Comparison of ENCODE assay signal across 22 mouse cellular contexts in the genomic region with DNA sequence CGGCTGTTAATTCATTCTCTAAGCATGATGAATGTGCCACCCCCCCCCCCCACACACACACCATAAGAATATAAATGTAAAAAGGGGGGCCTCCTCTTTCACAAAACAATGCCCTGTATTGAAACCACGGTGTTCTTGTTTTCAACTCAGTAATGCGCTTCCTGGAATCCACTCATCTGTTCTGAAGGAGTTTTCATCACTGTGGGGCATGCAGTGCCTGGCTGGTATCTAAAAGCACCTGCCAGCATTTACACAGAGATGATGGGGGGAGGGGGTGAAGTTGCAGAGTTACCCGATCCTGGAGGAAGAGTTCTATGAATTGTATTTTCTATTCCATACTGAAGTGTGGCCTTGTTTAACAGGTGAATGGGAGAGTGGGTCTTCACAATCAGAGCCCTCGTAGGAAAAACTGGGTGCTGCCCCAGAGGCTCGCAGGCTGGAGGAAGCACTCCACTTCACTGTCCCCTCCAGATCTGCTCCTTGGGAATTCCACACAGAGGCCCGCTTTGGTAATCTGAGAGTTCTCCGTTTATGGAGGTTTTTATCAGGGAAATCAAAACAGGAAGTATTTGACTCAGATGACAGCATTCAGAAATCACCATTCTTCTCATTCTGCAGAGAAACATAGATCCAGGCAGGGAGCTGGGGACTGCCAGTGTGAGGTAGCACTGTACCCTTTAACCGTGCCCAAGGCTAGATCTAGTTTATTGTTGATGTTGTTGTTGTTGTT. TPM values are rescaled to one million over a fixed set of nuclear protein-coding genes. Genes with fewer than 3 reads are reported as not detected.
DNase-seq lines count a peak whose midpoint lies in the region; ATAC-seq and TF ChIP-seq lines count a peak whose summit lies in the region.
"Had no signal": no experiment of that assay in that cellular context is flagged by ENCODE, and none has a peak within 500 bp of the region (broad histone marks: within the 10 kb centered on the region; RNA-seq: fewer than 3 reads in every experiment).

No protein-coding gene starts in this region.

- no peak overlapping the region for H3K27ac ChIP-seq in embryonic facial prominence, embryonic 14.5 days (replicated peaks; ENCODE audit: low read depth, low read length)
- H3K27ac ChIP-seq in embryonic facial prominence, embryonic 10.5 days (replicated peaks), result no peak overlapping the region
- H3K27ac ChIP-seq in kidney, embryonic 16.5 days (ENCODE audit: low read length), result peak overlapping the region; percentile 82
- no peak overlapping the region for H3K27ac ChIP-seq in kidney, adult 2 months (ENCODE audit: insufficient read depth, low read depth, low read length)
- H3K27ac ChIP-seq in intestine, embryonic 16.5 days (ENCODE audit: low read length), result peak overlapping the region; percentile 77
- H3K27ac ChIP-seq: heart, adult 2 months; hindbrain, embryonic 12.5 days; limb, embryonic 12.5 days; liver, embryonic 12.5 days had no signal

- no peaks in the 10 kb centered on the region for H3K36me3 ChIP-seq in embryonic facial prominence, embryonic 14.5 days (ENCODE audit: control insufficient read depth, insufficient read depth, low read length)
- H3K36me3 ChIP-seq in embryonic facial prominence, embryonic 10.5 days (replicated peaks), result no peaks in the 10 kb centered on the region
- no peaks in the 10 kb centered on the region for H3K36me3 ChIP-seq in kidney, embryonic 16.5 days (ENCODE audit: insufficient read depth, low read length)
- H3K36me3 ChIP-seq in kidney, adult 2 months (ENCODE audit: control insufficient read depth, insufficient read depth, low read length), result no peaks in the 10 kb centered on the region
- no peaks in the 10 kb centered on the region for H3K36me3 ChIP-seq in intestine, embryonic 16.5 days (ENCODE audit: control insufficient read depth, insufficient read depth, low read length)
- H3K36me3 ChIP-seq: G1E; hindbrain, embryonic 12.5 days; limb, embryonic 12.5 days; liver, embryonic 12.5 days had no signal

- H3K4me3 ChIP-seq in embryonic facial prominence, embryonic 14.5 days (ENCODE audit: low read depth, low read length), result no peak overlapping the region
- H3K4me3 ChIP-seq in embryonic facial prominence, embryonic 10.5 days, result no peak overlapping the region
- no peak overlapping the region for H3K4me3 ChIP-seq in kidney, embryonic 16.5 days (ENCODE audit: low read length)
- H3K4me3 ChIP-seq in kidney, adult 2 months (ENCODE audit: insufficient read depth, low read depth, low read length), result no peak overlapping the region
- H3K4me3 ChIP-seq in intestine, embryonic 16.5 days (ENCODE audit: low read length), result no peak overlapping the region
- H3K4me3 ChIP-seq: heart, adult 2 months; hindbrain, embryonic 12.5 days; limb, embryonic 12.5 days; liver, embryonic 12.5 days had no signal

- no peaks in the 10 kb centered on the region for H3K27me3 ChIP-seq in embryonic facial prominence, embryonic 14.5 days (replicated peaks; ENCODE audit: control insufficient read depth, insufficient read depth, low read length)
- H3K27me3 ChIP-seq in embryonic facial prominence, embryonic 10.5 days (replicated peaks; ENCODE audit: low read depth, poor library complexity, severe bottlenecking), result no peaks in the 10 kb centered on the region
- no peaks in the 10 kb centered on the region for H3K27me3 ChIP-seq in kidney, embryonic 16.5 days (ENCODE audit: insufficient read depth, low read length)
- no peaks in the 10 kb centered on the region for H3K27me3 ChIP-seq in kidney, adult 2 months (replicated peaks; ENCODE audit: control insufficient read depth, insufficient read depth, low read length)
- no peaks in the 10 kb centered on the region for H3K27me3 ChIP-seq in intestine, embryonic 16.5 days (replicated peaks; ENCODE audit: control insufficient read depth, insufficient read depth, low read length)
- H3K27me3 ChIP-seq: hindbrain, embryonic 12.5 days; limb, embryonic 12.5 days; liver, embryonic 12.5 days had no signal

- no peak overlapping the region for H3K9ac ChIP-seq in embryonic facial prominence, embryonic 14.5 days (ENCODE audit: low read depth, low read length)
- H3K9ac ChIP-seq in kidney, embryonic 16.5 days (replicated peaks; ENCODE audit: low read length), result no peak overlapping the region
- H3K9ac ChIP-seq in intestine, embryonic 16.5 days (ENCODE audit: low read depth, low read length), result no peak overlapping the region; the same call in 1 of the 2 replicates
- H3K9ac ChIP-seq: hindbrain, embryonic 12.5 days; limb, embryonic 12.5 days; liver, embryonic 12.5 days had no signal

- DNase-seq in embryonic facial prominence, embryonic 14.5 days (ENCODE audit: low spot score), result peak; percentile 34
- no peak for DNase-seq in embryonic facial prominence, embryonic 10.5 days (ENCODE audit: low spot score)
- no peak for DNase-seq in kidney, adult 2 months
- DNase-seq in lung, postnatal 25 days (ENCODE audit: low spot score), result peak; percentile 31
- DNase-seq in gastrocnemius, adult 18-20 months (ENCODE audit: low spot score), result no peak
- no peak for DNase-seq in adrenal gland, adult 2 months
- DNase-seq: adrenal gland, postnatal 25 days; cerebellum, adult 11-12 months; cerebellum, postnatal 14 days; embryo, embryonic 11 days; gastrocnemius, postnatal 25 days; heart, adult 2 months; kidney, postnatal 4 days; layer of hippocampus, adult 9-11 months; right cerebral cortex, adult 18-20 months; thymus, postnatal 14 days had no signal

- H3K4me1 ChIP-seq in embryonic facial prominence, embryonic 14.5 days (ENCODE audit: control insufficient read depth, insufficient read depth, low read length), result peaks cover 13% of the 10 kb centered on the region
- peaks cover 22% of the 10 kb centered on the region for H3K4me1 ChIP-seq in embryonic facial prominence, embryonic 10.5 days
- peaks cover 36% of the 10 kb centered on the region for H3K4me1 ChIP-seq in kidney, embryonic 16.5 days (ENCODE audit: insufficient read depth, low read length)
- H3K4me1 ChIP-seq in kidney, adult 2 months (ENCODE audit: control insufficient read depth, insufficient read depth, low read length), result peaks cover 16% of the 10 kb centered on the region; the same call in 1 of the 2 replicates
- peaks cover 9% of the 10 kb centered on the region; the same call in 1 of the 2 replicates for H3K4me1 ChIP-seq in intestine, embryonic 16.5 days (ENCODE audit: control insufficient read depth, insufficient read depth, low read length)

- no peak for TF ChIP-seq POLR2A in kidney, adult 2 months (IDR thresholded peaks at IDR 0.05; ENCODE audit: low read depth, low read length)

- H3K4me2 ChIP-seq in embryonic facial prominence, embryonic 14.5 days (ENCODE audit: low read depth, low read length), result no peak overlapping the region
- H3K4me2 ChIP-seq in kidney, embryonic 16.5 days (replicated peaks; ENCODE audit: low read depth, low read length), result 0 out of 2 replicates have a peak overlapping the region, but pooled peaks have one; percentile 21
- H3K4me2 ChIP-seq in intestine, embryonic 16.5 days (ENCODE audit: low read depth, low read length), result no peak overlapping the region
- H3K4me2 ChIP-seq: hindbrain, embryonic 12.5 days; limb, embryonic 12.5 days; liver, embryonic 12.5 days had no signal

- H3K9me3 ChIP-seq in embryonic facial prominence, embryonic 14.5 days (ENCODE audit: control insufficient read depth, low read length), result no peaks in the 10 kb centered on the region
- H3K9me3 ChIP-seq in embryonic facial prominence, embryonic 10.5 days, result no peaks in the 10 kb centered on the region
- H3K9me3 ChIP-seq in kidney, embryonic 16.5 days (ENCODE audit: low read length), result no peaks in the 10 kb centered on the region
- H3K9me3 ChIP-seq in intestine, embryonic 16.5 days (ENCODE audit: control insufficient read depth, low read length), result no peaks in the 10 kb centered on the region
- H3K9me3 ChIP-seq: G1E; hindbrain, embryonic 12.5 days; limb, embryonic 12.5 days; liver, embryonic 12.5 days had no signal

- TF ChIP-seq CTCF in kidney, adult 2 months (conservative IDR thresholded peaks at IDR 0.05; ENCODE audit: insufficient read depth, insufficient read length, low read depth, low read length), result no peak

- peak; percentile 57; the same call in 1 of the 2 replicates for ATAC-seq in embryonic facial prominence, embryonic 14.5 days (ENCODE audit: low read depth)
- ATAC-seq in kidney, embryonic 16.5 days (ENCODE audit: low FRiP score, low TSS enrichment), result no peak
- peak; percentile 39 for ATAC-seq in intestine, embryonic 16.5 days
- ATAC-seq: liver, embryonic 12.5 days had no signal

- WGBS in embryonic facial prominence, embryonic 14.5 days, result 39% methylated on average over 9 of the region's 9 CpGs
- WGBS in embryonic facial prominence, embryonic 10.5 days, result 59% methylated on average over 9 of the region's 9 CpGs
- WGBS in kidney, embryonic 16.5 days, result 39% methylated on average over 9 of the region's 9 CpGs
- WGBS in kidney, adult 2 months, result 60% methylated on average over 9 of the region's 9 CpGs
- 40% methylated on average over 9 of the region's 9 CpGs for WGBS in intestine, embryonic 16.5 days

RNA-seq across cellular contexts. Expression of a gene that starts 52.5 kb away (rescaled TPM):
- 14.2 and 19.3 TPM in 2 replicates for polyA plus RNA-seq in embryonic facial prominence, embryonic 14.5 days (2014; fragmentation: Nextera tagmentation; extraction: Ambion mirVana)
- 21.5 and 22.8 TPM in 2 replicates for polyA plus RNA-seq in embryonic facial prominence, embryonic 10.5 days (2016; fragmentation: Nextera tagmentation; extraction: Ambion mirVana)
- 70.8 and 71.6 TPM in 2 replicates for polyA plus RNA-seq in kidney, embryonic 16.5 days (2015; fragmentation: Nextera tagmentation; extraction: Ambion mirVana)
- 7.5 and 9.6 TPM in 2 replicates for polyA plus RNA-seq in kidney, adult 2 months (2012; rRNA removed)
- polyA plus RNA-seq in intestine, embryonic 16.5 days (2015; fragmentation: Nextera tagmentation; extraction: Ambion mirVana), result 23.9 and 31.0 TPM in 2 replicates
- total RNA-seq in gastrocnemius, adult 18-20 months (2021), result under 1 TPM; 0.16 to 0.19 TPM
- total RNA-seq in adrenal gland, adult 2 months (2021), result 1 to 10 TPM; 4.0 to 5.0 TPM
- polyA plus RNA-seq in adrenal gland, adult 2 months (2012; rRNA removed), result 6.4 and 7.0 TPM in 2 replicates
- polyA plus RNA-seq: G1E had no signal

RNA-seq across cellular contexts. Expression of a gene that starts 55.7 kb away (rescaled TPM):
- polyA plus RNA-seq in embryonic facial prominence, embryonic 14.5 days (2014; fragmentation: Nextera tagmentation; extraction: Ambion mirVana), result 61.7 and 70.2 TPM in 2 replicates
- polyA plus RNA-seq in embryonic facial prominence, embryonic 10.5 days (2016; fragmentation: Nextera tagmentation; extraction: Ambion mirVana), result 60.6 and 61.8 TPM in 2 replicates
- polyA plus RNA-seq in kidney, embryonic 16.5 days (2015; fragmentation: Nextera tagmentation; extraction: Ambion mirVana), result 65.3 and 72.6 TPM in 2 replicates
- 115 and 130 TPM in 2 replicates for polyA plus RNA-seq in kidney, adult 2 months (2012; rRNA removed)
- 79.1 and 82.8 TPM in 2 replicates for polyA plus RNA-seq in intestine, embryonic 16.5 days (2015; fragmentation: Nextera tagmentation; extraction: Ambion mirVana)
- total RNA-seq in gastrocnemius, adult 18-20 months (2021), result 10 to 100 TPM; 33.2 to 41.1 TPM
- 10 to 100 TPM; 40.8 to 54.0 TPM for total RNA-seq in adrenal gland, adult 2 months (2021)
- 37.6 and 46.8 TPM in 2 replicates for polyA plus RNA-seq in adrenal gland, adult 2 months (2012; rRNA removed)

Comparison
In these comparisons a context has a peak if more than half of its experiments do, and no peak if none do; other contexts are left out.
1. DNase-seq: peak in embryonic facial prominence, embryonic 14.5 days (single experiment) and lung, postnatal 25 days (single experiment); none in embryonic facial prominence, embryonic 10.5 days (single experiment), kidney, adult 2 months (single experiment), gastrocnemius, adult 18-20 months (single experiment) and adrenal gland, adult 2 months (single experiment).
2. H3K27ac ChIP-seq: peak in kidney, embryonic 16.5 days (single experiment) and intestine, embryonic 16.5 days (single experiment); none in embryonic facial prominence, embryonic 14.5 days (single experiment), embryonic facial prominence, embryonic 10.5 days (single experiment) and kidney, adult 2 months (single experiment).